Mouse (Mus musculus): ENCODE measurements at regions not wholly inside any gene's neighbourhood (a gene's known extent, or its start where the extent isn't known, plus 50 kb on each side); places are given as distances from the start of the nearest gene placed in this dataset.

GRCm38 (mm10) chr3:137563541-137564080 is 57.8 kb upstream of the Ddit4l start:
- no peak for DNase-seq (ENCODE audit: low spot score in 2 of 2)

DNA sequence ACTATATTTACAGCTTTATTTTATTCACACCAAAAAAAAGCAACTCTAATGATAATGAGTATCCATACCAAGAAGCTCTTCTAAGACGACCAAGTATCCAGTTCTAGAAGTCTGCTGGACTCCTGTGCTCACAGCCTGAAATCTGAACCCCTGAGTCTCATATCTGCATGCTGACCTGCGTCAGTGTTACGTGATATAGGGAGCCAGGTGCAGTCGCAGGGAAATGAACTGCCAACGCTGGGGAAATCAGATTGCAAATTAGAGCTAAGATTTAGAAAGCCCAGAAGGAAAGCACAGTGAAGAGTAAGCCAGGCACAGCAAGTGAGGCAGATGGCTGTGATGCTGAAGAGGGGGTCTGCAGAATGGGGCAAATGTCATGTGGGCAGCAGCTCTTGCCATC is 57.1 kb upstream of the Ddit4l start:
- no peak for DNase-seq (ENCODE audit: low spot score in 2 of 2)

DNA sequence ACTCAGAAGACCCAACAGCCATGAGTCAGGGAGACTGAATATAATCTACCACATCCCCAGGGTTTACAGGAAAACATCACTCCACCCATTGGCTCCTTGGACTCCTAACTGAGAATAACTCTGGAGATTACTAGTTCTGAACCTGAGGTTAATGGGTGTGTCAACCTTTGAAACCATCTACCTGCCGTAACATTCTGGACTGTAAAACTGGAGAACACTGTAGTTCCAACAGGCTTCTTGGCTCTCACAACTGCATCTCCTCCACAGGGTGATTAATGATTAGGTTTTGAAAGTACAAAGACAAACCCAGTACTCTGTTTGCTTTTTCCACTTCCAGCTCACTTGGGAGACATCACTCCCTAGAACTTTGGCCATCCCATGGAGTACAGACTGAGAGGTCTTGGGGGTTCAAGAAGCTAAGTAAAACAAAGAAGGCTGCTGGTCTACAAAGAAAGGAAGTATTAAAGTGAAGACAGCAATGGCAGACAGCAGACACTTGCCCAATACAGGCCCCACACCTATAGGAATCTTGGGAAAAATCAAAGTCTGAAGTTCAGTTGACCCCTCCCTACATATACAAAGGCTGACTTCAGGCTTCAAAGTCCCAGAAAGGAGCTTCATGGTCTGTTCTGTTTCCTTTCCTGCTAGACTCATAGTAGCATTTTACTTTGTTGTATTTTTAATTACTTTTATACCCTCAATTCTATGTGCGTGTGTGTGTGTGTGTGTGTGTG is 52.7 kb upstream of the Ddit4l start:
- DNase-seq (ENCODE audit: low spot score in 2 of 2) = no peak
